Mouse (Mus musculus) stomach, postnatal 0 days (tissue): ENCODE results near the gene Serac1.

ENCODE experiments used
- CTCF ChIP-seq: IDR thresholded peaks from 2 replicates; pipeline ENCODE4 v1.5.1; 2016; ENCODE audit warnings: antibody characterized with exemption, low read depth, mild to moderate bottlenecking, moderate library complexity
- EP300 ChIP-seq: optimal IDR thresholded peaks from 2 replicates; pipeline ENCODE3; 2016; ENCODE audit warnings: antibody characterized with exemption

- TF ChIP-seq CTCF: no peak
- TF ChIP-seq EP300: no peak
These were observed 27.6 kb upstream of the Serac1 start for GRCm38 (mm10) chr17:6107015-6107601.
